Mouse (Mus musculus): Measurements from ENCODE around the gene Tk1.
"Not testable (repeated sequence)": the region's sequence is repeated elsewhere in the genome, so short reads cannot be mapped to it uniquely, and the experiment has no call there.

Tk1 gene

DNA sequence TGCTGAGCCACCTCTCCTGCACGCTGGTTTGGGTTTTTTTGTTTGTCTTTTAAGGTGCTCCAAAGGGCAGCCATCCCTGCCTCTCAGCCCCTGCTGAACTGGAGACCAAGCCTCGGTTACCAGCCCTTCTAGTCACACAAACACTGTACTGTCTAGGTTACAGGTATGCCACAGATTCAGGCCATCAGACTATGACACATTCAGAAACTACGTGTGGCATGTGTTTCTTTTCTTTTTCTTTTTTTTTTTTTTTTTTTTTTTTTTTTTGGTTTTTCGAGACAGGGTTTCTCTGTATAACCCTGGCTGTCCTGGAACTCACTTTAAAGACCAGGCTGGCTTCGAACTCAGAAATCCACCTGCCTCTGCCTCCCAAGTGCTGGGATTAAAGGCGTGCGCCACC lies 37.4 kb downstream of the Tk1 start:
- not testable (repeated sequence) for DNase-seq

DNA sequence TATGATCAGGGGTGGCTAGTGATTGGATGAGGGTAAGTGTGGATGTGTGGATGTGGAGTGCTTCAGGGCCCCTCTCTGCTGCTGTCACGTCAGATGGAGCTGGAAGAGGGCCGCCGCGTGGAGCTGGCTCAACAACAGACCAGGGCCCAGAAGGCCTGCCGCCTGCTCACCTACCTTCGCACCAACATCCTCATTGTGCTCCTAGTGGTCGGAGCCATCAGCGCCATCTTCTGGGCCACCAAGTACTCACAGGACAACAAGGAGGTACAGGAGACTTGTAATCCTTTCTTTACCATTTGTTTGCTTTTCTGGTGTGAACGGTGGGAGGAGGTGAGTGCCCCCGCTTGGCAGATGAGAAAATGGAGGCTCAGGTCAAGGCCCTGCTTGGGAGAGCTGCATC lies 39.6 kb downstream of the Tk1 start:
- peak; percentile 95 for DNase-seq

DNA sequence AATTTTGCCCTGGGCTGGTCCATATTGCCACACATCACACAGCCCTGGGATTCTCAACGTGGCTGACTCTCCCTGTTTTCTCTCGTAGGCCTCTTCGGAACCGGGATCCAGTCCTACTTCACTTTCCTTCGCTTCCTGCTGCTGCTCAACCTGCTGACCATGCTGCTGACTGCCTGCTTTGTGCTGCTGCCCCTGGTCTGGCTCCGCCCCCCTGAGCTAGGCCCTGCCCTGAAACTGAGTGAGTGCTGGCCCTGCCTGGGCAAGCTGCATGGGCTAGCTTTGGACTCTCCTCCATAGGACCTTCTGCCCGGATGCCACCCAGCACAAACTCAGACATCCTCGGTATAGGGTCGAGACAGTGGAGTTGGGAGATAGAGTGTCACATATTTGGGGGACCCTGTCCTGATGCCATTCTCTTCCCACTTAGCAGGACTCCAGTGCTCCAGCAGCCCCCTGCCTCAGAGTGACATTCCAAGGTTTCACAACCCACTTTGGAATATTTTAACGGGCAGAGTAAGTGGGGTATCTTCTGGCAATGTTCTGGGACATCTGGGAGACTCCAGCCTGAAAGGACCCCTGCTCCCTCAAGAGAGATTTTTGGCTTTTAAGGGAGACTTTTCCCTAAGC lies 42.1 kb downstream of the Tk1 start:
- DNase-seq = peak; percentile 97

DNA sequence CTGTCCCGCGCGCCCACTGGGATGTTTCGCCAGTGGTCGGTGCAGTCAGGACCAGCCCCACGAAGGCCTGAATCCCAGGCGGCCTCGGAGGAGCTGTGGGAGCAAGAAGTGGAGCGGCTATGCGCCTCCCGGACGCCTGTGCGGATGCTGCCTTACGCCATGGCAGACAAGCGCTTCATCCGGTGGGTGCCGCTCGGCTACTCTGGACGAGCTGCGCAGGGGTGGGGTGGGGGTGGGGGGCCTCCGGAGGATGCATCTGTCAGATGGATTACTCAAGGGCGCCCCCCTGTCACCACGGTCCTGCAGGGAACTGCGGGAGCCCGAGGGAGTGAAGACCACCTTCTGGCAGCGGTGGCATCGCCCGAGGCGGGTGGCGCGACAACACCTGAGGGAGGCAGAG lies 42.8 kb downstream of the Tk1 start:
- peak; percentile 97 for DNase-seq

DNA sequence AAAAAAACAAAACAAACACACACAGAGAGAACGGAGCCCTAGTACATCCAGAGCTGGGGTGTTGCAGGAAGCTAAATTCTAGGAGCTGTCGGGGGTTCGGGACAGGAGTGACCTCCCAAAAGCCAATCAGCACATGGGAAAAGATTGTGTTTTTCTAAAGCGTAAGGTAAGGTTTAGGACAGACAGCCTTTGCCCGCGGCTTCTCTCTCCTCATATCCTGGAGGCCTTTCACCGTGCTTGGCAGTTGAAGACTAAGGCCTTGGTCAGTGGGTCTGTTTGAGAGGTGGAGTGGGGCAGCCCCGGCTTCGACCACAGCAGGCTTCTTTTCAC lies 43.2 kb downstream of the Tk1 start:
- DNase-seq = no peak

DNA sequence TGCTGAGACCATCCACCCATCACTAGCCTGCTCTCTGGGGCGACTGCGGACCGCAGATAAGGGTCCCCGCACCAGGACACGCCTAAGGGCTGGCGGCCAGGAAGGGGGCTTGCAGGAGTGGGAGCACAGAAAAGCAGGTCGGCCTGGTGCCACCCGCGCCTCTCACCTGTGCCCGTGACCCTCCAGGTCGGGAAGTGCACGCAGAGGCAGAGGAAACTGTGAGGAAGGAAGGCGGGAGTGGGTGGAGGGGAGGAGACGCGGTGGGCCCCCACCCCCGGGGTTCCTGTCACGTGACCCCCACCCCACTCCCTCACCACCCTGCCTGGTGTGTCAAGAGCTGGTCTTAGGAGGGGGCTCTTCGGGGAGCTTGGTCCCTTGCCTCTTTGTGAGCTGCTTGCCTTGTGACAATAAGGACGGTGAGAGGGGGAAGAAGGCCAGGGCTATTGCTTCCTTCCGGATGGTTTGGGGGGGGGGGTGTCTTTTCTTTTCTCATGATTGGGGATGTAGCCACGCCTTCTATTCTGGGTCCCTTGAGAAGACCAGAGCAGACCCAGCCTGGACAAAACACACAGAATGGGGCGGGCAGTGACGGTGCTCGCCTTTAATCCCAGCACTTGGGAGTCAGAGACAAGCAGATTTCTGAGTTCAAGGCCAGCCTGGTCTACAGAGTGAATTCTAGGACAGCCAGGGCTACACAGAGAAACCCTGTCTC lies 43.7 kb downstream of the Tk1 start, which contains the start of the genes Tmc8 and Tmc6:
TSS of gene Tmc8 (plus strand) at position 84 of the 712 bp plus-strand sequence.
TSS of gene Tmc6 (minus strand) at position 206 of the 712 bp plus-strand sequence.
- peak; percentile 99 for DNase-seq

DNA sequence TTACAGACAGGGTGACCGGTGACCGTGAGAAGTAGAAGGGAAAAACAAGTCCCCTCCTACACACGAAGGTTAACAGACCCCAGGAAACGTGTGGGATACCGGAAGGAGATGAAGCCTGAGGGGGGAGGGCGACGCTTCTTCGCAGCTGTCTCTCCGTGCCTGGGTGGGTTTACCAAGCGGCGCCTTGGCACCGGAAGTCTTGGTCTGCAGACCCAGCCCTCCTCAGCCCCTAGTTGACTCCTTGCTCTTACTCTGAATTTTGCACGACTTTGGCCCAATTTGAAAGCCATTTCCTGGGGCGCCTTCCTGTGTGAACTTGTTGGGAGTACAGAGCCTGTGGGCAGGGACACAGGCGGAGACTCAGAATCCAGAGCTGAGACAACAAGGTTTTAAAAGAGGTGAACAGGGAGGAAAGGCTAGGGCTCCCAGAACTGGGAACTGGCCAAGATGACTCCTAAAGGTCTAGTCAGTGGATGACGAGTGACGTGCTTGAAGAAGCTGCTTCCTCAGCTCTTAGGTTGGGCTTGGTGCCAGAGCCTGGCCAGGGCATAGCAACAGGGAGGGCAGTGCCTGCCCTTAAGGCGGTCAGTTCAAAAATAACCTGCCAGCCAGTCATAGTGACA lies 44.6 kb downstream of the Tk1 start:
- DNase-seq = peak; percentile 98

DNA sequence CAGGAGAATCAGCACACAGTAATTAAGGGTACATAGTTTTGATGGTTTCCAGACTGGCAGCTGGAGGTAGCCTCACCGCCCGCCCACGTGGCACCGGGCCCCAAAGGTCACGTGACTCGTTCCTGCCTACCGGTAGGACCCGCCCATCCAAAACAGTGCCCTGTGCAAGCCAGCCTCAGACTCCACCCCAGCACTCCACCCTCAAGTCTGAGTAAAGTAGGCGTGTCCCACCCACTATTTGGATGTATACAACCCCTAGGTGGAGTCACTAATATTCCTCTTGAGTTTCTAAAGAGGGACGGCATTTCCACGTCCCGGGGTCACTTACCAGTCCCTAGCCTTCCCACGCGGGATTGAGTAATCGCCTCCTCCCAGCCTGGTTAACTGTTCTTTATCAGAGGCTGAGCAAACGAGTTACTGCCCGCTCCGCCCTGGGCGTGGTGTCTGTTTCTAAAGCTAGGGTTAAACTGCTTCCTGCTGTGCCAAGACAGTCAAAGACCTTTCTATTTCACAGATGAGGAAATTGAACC lies 45.2 kb downstream of the Tk1 start:
- DNase-seq = peak; percentile 99

DNA sequence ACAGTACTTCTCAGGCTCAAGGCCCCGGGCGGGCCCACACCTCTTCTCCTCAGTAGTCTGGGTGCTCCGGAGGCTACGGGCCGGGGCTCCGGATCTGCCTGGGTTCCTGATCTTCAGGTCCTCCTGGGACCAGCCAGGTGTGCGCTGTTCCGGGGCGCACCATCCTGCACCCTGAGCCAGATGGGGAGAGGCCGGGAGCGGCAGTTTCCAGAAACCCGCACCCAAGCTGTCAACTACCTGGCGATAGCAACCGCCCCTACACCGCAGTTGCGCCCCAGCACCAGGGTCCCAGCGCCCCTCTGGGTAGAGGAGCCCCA lies 45.7 kb downstream of the Tk1 start:
- no peak for DNase-seq

DNA sequence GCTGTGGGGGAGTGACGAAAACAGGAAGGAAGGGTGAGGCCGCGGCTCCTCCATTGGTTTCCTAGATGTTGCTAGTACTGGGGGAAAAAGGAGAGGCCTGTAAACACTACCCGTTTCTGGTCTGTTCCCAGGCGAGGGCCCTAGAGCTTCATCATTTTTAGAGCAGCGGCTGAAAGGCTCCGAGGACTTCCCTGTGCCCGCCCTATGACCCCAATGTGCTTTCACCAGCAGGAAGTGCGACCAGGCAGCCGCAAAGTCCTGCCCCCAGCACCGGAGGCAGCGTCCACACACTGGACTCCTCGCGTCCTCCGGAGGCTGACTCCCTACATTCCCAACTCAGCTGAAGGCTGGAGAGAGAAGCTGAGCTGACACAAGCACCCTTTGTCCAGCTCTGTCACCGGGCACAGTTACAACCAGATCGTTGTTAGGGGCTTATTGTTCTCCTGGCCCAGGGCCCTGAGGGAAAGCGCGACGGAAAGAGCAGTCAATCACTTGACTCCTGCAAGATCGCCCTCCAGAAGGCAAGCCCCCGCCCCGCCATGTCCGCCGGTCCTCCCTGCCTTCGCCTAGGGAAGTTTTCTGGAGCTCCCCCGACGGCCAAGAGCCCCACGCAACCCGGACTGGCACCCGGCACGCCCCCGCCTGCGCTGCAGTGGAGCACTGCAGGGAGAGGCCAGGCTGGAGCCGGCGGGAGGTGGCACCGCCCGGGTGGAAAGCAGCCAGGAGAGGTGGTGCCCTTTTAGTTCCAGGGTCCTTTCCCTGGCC lies 46.3 kb downstream of the Tk1 start:
- DNase-seq = peak; percentile 99

DNA sequence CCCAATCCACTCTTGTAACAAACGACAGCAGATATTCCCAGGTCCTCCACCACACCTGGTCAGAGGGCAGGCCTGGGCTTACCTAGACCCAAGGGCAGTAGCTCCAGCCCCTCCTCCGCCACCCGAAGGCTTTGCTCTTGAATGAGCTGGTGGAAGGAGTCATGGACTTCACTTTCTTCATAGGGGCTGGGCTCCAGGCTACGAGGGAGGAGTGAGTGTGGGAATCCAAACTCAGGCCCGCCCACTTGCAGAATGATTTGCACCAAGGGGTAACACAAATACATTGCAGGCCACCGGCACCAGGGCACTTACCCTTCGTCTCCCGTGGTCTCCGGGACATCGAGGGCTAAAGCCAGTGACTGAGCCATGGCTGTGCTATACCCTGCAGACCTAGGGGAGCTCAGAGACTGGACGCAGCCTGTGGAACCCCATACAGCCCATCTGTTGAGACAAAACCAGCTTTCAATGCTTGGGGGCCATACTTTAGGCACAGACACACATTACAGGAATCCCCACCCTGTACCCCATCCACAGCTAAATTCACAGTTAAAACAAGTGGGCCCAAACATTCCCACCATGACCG lies 47.0 kb downstream of the Tk1 start:
- DNase-seq = peak; percentile 96

DNA sequence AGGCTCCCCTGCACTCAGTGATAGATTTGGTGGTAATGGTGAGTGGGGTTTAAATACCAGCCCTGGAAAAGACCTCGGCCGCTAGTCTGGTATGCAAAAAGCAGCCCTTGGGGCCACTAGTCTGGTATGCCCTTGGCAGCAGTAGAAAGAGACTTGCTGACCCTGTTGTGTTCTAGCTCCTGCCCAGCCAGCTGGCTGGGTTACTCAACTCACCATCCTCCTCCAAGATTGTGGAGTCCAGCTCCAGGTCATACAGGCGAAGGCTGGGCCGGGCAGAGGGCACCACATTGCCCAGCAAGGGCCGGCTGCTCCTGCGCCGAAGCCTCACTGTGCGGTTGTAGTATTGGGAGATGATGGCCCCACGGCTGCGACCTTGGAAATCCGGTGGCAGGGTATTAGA lies 47.9 kb downstream of the Tk1 start:
- DNase-seq = peak; percentile 92

DNA sequence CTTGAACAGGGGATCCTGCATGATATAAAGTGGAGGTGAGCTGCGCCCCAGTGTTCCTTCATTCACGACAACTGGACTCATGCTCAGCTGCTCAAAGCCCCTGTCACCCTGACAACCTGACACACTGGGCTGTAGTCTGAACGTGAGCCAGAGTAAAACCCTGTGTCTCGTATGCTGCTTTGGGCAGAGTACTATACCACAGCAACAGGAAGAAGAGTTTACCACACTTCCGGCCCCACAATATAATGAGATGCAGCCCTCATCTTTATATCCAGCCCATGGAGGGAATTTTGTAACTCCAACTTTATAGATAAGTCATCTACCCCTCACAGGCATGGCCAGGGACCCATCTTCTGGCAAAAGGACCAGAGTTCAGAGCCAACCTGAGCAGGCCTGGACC lies 48.8 kb downstream of the Tk1 start:
- no peak for DNase-seq

DNA sequence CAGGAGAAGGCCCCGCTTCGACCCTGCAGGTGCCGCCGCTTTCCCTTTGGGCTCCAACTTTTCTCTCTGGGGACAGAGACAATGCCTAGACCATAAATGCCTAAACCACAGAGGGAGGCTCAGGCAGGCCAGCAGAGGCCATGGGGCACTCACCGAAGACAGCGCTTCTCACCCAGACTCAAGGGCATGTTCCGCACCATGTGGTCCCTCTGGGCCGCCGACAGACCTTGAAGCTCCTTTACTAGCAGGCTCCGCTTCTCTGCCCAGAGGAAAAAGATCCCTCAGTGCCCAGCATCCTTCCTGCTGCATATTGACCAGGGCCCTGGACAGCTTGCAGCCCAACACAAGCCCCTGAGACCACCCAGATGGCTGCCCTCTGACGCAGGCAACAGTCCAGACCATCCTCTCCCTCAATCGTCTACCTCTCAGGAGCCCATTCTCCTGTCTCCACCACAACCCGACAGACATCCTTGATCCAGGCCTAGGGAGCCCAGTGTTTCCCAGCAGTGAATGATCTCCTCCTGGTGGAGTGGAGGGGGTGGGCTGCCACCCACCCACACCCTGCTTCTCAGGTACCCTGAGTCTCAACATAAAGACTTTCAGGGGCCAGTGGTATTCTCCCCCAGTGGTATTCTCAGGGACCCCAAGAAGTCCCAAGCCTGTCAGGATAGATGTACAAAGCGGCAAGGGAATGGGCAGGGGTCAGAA lies 49.7 kb downstream of the Tk1 start:
- peak; percentile 91 for DNase-seq

DNA sequence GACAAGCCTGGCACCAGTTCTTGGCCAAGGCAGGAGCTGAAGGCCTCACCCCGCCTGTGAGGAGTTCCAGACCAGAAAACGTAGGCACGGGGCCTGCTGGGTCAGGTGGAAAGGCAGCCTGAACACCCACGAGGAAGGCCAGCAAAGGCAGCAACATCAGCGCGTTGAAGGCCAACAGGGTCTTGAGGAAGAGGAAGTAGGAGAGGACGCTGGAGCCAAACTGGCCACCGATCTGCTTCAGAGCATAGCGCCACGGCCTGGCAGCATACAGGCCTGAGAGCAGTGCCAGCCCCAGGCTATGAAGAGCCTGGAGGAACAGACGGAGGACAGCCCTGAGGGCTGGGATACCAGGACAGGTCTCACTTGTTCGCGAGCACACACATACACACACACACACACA lies 50.4 kb downstream of the Tk1 start:
- peak; percentile 91 for DNase-seq

DNA sequence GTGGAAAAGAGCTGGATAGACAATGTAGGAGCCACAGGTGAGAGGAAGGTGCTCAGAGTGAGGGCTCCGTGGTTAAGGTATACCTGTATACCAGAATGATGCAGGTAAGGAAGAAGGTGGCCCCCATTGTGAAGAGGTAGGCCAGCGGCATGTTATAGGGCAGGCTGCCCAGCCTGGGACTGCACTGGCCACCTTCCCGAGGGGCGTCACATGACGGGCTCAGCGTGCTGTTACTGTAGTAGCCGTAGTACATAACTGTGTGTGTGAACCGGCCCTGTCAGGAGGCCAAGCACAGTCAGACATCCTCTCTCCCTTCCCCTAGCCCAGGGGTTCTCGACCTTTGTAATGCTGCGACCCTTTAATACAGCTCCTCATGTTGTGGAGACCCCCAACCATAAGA lies 51.0 kb downstream of the Tk1 start:
- DNase-seq = peak; percentile 95

DNA sequence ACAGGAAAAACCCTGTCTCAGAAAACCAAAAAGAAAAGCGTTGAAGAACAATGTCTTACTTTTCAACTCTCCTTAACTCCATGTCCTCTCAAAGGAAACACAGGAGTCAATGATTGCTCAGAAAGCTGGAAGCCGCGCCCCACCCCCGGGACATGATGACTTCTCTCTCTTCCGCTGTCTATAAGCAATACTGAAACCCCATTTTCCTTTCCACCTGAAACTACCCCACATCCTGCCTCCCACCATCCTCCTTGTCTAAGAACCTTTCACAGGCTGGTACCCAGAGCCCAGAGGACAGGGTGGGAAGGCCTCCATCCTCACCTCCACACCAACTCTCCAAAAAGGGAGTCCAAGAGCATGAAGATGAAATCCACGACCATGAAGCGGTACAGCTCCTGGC lies 53.5 kb downstream of the Tk1 start:
- DNase-seq = no peak

DNA sequence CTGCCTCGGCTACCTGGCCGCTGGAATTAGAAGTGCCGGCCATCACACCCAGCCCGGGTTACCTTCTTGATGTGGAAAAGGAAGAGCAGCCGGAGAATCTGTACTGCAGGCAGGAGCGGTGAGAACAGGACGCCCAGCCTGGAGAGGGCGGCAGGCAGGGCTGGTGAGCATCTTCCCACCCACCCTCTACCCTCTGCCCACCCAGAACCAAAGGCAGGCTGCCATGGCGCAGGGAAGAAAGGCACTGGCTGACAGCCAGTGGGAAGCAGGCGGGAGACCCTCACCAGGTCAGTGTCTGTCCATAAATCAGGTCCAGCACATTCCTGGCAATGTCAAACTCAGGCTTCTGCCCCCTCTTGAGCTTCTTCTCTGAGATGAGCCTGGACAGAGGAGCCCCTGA lies 55.5 kb downstream of the Tk1 start:
- DNase-seq = no peak

DNA sequence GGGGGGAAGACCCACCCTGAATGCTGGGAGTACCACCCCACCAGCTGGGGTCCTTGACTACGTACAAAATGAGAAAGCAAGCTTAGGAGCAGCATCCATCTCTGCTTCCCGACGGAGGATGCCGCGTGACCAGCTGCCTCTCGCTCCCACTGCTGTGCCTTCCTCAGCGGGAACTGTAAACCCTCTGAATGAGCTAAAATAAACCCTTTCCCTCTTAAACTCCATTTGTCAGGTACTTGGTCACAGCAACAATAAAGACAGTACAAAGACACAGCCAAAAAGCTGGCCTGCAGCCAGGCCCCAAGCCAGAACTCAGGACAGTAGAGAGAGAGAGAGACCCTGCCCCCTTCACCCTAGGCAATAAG lies 56.2 kb downstream of the Tk1 start:
- DNase-seq = no peak

DNA sequence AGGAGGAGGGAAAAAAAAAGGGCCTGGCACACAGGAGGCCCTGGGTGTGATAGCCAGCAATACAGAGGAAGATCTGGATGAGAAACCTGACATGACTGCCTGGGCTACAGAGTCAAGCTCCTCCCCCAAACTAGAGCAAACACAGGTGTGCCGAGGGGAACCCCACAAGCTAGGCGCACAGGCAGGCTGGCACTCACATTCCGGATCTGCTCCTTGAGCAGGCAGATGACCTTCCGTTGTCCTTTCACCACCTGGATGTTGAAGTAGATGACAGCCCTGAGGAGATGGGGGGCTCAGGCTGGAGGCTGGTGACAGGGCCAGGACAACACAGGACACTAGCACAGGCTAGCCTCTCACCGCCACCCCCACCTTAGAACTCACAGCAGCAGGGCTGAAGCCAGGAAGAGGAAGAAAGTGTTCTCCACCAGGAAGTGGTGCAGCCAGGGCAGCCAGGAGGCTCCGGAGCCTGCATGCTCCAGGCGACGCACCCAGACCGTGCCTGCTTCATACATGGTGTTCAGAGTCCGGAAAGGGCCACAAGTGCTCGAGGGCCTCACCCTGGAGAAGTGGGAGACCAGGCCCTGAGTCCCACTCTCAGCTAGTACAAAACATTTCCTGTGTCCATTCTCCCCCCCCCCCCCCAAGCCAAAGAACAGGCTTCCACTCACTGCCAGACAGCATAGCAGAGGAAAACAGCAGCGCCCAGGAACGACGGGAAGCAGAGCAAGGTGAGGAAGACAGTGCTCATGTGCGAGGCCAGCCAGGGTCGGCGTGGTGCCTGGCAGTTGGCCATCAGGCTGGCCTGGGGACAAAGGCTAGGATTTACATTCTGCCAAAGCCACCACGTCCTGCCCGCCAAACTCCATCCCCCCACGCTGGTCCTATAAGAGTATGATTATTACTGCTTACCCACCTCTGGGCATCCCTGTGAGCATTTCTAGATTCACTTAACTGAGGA lies 56.9 kb downstream of the Tk1 start:
- DNase-seq = peak; percentile 91

DNA sequence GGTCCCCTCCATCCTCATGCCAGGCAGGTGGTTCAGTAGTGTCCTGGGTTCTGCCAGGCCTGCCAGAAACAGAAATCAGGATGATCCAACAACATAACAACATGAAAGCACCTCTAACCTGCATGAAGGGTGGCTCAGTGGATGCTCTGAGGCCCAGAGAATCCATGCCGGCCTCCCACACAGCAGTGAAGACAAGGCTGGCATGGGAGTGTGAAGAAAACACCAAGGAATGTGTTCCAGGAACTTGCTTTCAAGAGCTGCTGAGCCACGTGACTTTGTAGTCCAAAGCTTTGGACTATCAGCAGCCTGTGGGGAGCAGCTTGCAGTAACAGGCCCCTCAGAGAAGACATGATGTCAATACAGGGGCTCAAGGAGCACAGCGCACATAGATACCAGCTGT lies 59.6 kb downstream of the Tk1 start:
- DNase-seq = no peak
